Mouse (Mus musculus) left cerebral cortex, postnatal 10 days (tissue): ENCODE results near the gene Olfr578. TPM values are rescaled to one million over a fixed set of nuclear protein-coding genes. Genes with fewer than 3 reads are reported as not detected.

Experiments used
- DNase-seq, 2 experiments: peaks; one replicate each; pipeline ENCODE4 v3.0.0; 2021 to 2022; ENCODE audit warnings: low spot score in 2 of 2, mixed read lengths in 1 of 2; ENCODE audit errors: extremely low spot score in 1 of 2
- intact Hi-C: fragments of 180-260 bp; cut with DNase I; formaldehyde crosslinking; loops from one replicate; pipeline ENCODE4 v1.15.1; 2025
- total RNA-seq, 2 experiments: library from RNA; stranded (reverse); gene quantifications; 2 replicates each; pipeline ENCODE4 v1.2.3; 2021

Olfr578 gene
- not detected for total RNA-seq

DNA sequence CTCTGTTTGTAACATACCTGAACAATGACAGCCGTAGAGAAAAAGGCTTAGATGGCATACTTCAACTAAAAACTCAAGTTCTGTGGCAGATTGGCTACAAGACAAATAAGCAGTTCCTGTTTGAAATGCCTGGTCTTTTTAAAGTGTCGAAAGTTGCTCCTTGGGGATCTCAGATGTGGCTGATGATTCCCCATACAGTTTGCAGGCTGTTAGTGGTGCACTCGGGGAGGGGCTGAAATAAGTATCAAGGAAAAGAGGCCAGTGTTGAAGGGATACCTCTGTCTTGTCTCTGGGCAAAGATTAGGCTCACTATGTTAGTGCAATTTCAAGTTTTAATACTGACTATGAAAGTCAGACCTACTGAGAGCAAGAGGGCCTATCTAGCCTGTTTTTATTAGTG, at the start of gene Olfr578:
Olfr578 (minus strand) TSS at position 101 of the 400 bp plus-strand sequence.
- intact Hi-C loops, result no loop called here
- no peak for DNase-seq

DNA sequence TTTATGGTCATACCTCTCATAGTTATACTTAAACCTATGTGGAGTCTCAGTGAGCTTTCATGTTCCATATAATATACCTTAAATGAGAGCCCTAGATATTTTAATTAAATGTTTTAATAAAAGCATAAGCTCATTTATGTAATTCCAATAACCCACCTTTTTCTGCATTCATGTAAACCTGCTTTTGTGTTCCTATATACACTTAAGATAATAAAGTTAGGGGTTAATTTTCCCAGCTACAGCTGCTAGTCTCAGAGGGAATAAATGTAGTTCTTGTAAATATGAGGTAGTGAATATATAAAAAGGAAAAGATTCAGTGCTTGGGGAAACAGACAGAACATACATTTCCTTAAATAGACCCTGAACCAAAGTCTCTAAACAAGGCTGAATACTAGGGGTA, 48.6 kb upstream of the Olfr578 start, which contains the start of gene Olfr582:
Olfr582 (plus strand) TSS at position 301 of the 400 bp plus-strand sequence.
- no peak for DNase-seq
- intact Hi-C loops, result no loop called here

- no peak for DNase-seq
- intact Hi-C loops, result no loop called here
Observed at GRCm38 (mm10) chr7:102975843-102976242, 13.3 kb downstream of the Olfr578 start, which contains the start of gene Olfr577. TSS of gene Olfr577 (minus strand) at chr7:102975943.

GRCm38 (mm10) chr7:102974399-102974798, 14.7 kb downstream of the Olfr578 start:
- intact Hi-C loops, result no loop called here
- DNase-seq, result no peak

GRCm38 (mm10) chr7:102962360-102962759, 26.8 kb downstream of the Olfr578 start, which contains the start of gene Olfr576:
TSS of gene Olfr576 (plus strand) at chr7:102962660.
- DNase-seq, result no peak
- intact Hi-C loops, result no loop called here

GRCm38 (mm10) chr7:102958593-102958992, 30.5 kb downstream of the Olfr578 start, which contains the start of gene Olfr575:
TSS of gene Olfr575 (minus strand) at chr7:102958775.
- intact Hi-C loops, result loop anchor here (10.0 kb wide), 1 partner anchor 906 kb away; no protein-coding TSS in a partner anchor
- no peak for DNase-seq

DNA sequence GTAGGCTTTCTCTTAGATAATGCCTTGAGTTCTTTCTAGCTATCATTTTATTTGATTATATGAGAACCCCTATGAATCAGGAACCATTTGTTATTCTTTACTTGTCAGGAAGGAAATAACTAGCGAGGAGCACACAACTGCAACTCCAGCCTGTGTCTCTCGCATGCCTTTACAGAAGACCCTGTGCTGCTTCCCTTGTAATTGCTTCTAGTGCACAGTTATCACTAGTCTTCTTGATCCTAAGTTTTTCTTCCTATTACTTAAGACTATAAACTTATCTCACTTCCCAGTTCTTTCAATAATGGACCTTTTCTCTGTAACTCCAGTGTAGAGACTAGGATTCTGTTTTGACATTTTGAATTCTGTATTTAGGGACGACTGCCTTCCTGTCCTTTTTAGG, 31.0 kb downstream of the Olfr578 start:
- intact Hi-C loops, result loop anchor here (10.0 kb wide), 1 partner anchor 907 kb away; no protein-coding TSS in a partner anchor
- no peak for DNase-seq

GRCm38 (mm10) chr7:102950732-102951131, 38.4 kb downstream of the Olfr578 start:
- intact Hi-C loops, result loop anchor here (10.0 kb wide), 1 partner anchor 914 kb away; no protein-coding TSS in a partner anchor
- DNase-seq, result no peak

GRCm38 (mm10) chr7:102948167-102948566, 41.0 kb downstream of the Olfr578 start, which contains the start of gene Olfr574:
TSS of gene Olfr574 (plus strand) at chr7:102948467.
- no peak for DNase-seq
- intact Hi-C loops, result no loop called here

DNA sequence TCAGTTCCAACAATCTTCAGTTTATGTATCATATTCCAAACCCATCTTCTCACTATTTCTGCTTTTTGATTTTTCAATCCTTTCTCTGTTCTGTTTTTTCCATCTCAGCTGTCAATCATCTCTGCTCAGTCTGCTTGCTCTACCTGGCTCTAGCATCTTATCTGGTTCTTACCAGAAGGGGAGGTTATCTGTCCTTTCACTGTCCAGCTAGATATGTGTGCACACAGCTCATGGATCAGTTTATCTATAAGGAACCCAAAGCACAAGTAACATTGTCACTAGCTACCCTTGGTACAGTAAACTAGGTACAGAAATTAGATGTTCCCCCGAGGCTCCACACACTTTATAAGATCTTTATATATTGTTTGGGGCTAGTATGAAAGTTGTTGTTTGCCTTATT, 45.7 kb downstream of the Olfr578 start:
- no peak for DNase-seq
- intact Hi-C loops, result no loop called here

- no peak for DNase-seq
- intact Hi-C loops, result no loop called here
Observed at GRCm38 (mm10) chr7:102942475-102942874, 46.6 kb downstream of the Olfr578 start, which contains the start of gene Olfr573-ps1. TSS of gene Olfr573-ps1 (minus strand) at chr7:102942575.

Other genes with a start within 250 kb of the Olfr578 start
- gene Olfr560, start 230.0 kb downstream of the Olfr578 start, total RNA-seq, result not detected
- under 1 TPM; 0.51 to 0.55 TPM for gene Olfr78, start 229.9 kb downstream of the Olfr578 start, total RNA-seq
- gene Olfr561, start 218.1 kb downstream of the Olfr578 start, total RNA-seq, result not detected
- not detected for gene Olfr564, start 185.8 kb downstream of the Olfr578 start, total RNA-seq
- gene Olfr566, start 130.6 kb downstream of the Olfr578 start, total RNA-seq, result not detected
- not detected for gene Olfr568, start 112.2 kb downstream of the Olfr578 start, total RNA-seq
- not detected for gene Olfr569, start 98.4 kb downstream of the Olfr578 start, total RNA-seq
- gene Olfr570, start 94.7 kb downstream of the Olfr578 start, total RNA-seq, result not detected
- gene Olfr571, start 71.8 kb downstream of the Olfr578 start, total RNA-seq, result not detected
- gene Olfr572, start 64.9 kb downstream of the Olfr578 start, total RNA-seq, result not detected
- not detected for gene Olfr573-ps1, start 46.7 kb downstream of the Olfr578 start, total RNA-seq
- not detected for gene Olfr574, start 40.9 kb downstream of the Olfr578 start, total RNA-seq
- not detected for gene Olfr575, start 30.5 kb downstream of the Olfr578 start, total RNA-seq
- gene Olfr576, start 26.7 kb downstream of the Olfr578 start, total RNA-seq, result not detected
- gene Olfr577, start 13.4 kb downstream of the Olfr578 start, total RNA-seq, result not detected
- not detected for gene Olfr582, start 48.7 kb upstream of the Olfr578 start, total RNA-seq
- not detected for gene Olfr583, start 62.0 kb upstream of the Olfr578 start, total RNA-seq
- not detected for gene Olfr584, start 92.6 kb upstream of the Olfr578 start, total RNA-seq
- gene Olfr585, start 108.4 kb upstream of the Olfr578 start, total RNA-seq, result not detected
- gene Olfr586, start 136.3 kb upstream of the Olfr578 start, total RNA-seq, result not detected
- gene Olfr588-ps1, start 151.6 kb upstream of the Olfr578 start, total RNA-seq, result not detected
- not detected for gene Olfr589, start 167.0 kb upstream of the Olfr578 start, total RNA-seq
- not detected for gene Olfr591, start 189.0 kb upstream of the Olfr578 start, total RNA-seq
- not detected for gene Olfr592, start 195.5 kb upstream of the Olfr578 start, total RNA-seq
- gene Olfr593, start 222.5 kb upstream of the Olfr578 start, total RNA-seq, result not detected
- gene Olfr594, start 227.7 kb upstream of the Olfr578 start, total RNA-seq, result not detected